10 mouse cellular contexts compared by ENCODE assay signal in the genomic region with DNA sequence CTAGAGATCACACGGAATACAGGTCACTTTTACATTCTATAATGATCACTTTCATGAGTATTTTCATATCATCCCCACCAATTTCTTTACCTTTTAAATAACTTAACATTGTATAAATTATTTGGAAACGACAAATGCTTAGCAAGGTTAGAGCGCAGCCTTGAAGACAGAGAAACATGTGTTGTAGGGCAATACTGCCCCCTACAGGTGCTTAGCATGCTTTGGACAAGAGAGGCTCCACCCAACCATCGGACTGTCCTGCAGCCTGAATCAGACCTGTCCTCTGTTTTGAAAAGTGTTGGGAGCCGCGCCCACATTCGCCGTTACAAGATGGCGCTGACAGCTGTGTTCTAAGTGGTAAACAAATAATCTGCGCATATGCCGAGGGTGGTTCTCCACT. TPM values are rescaled to one million over a fixed set of nuclear protein-coding genes. Genes with fewer than 3 reads are reported as not detected.
DNase-seq lines count a peak whose midpoint lies in the region; ATAC-seq and TF ChIP-seq lines count a peak whose summit lies in the region.
"Had no signal": no experiment of that assay in that cellular context is flagged by ENCODE, and none has a peak within 500 bp of the region (broad histone marks: within the 10 kb centered on the region; RNA-seq: fewer than 3 reads in every experiment).

No protein-coding gene starts in this region.

- H3K36me3 ChIP-seq in lung, postnatal 0 days (ENCODE audit: insufficient read depth, low read length), result no peaks in the 10 kb centered on the region
- H3K36me3 ChIP-seq in embryonic facial prominence, embryonic 10.5 days (replicated peaks), result no peaks in the 10 kb centered on the region
- H3K36me3 ChIP-seq: limb, embryonic 12.5 days; neural tube, embryonic 12.5 days had no signal

- TF ChIP-seq EP300 in lung, postnatal 0 days (IDR thresholded peaks at IDR 0.05), result no peak

- 95% methylated on average over 9 of the region's 11 CpGs for WGBS in lung, postnatal 0 days
- WGBS in embryonic facial prominence, embryonic 10.5 days, result 94% methylated on average over 11 of the region's 11 CpGs

- no peaks in the 10 kb centered on the region for H3K9me3 ChIP-seq in lung, postnatal 0 days (ENCODE audit: low read length)
- H3K9me3 ChIP-seq in embryonic facial prominence, embryonic 10.5 days, result peaks cover 2% of the 10 kb centered on the region; the same call in 1 of the 2 replicates
- H3K9me3 ChIP-seq: neural tube, embryonic 12.5 days had no signal

- no peak for ATAC-seq in lung, postnatal 0 days

- H3K27me3 ChIP-seq in lung, postnatal 0 days (replicated peaks; ENCODE audit: insufficient read depth, low read length), result no peaks in the 10 kb centered on the region
- no peaks in the 10 kb centered on the region for H3K27me3 ChIP-seq in embryonic facial prominence, embryonic 10.5 days (replicated peaks; ENCODE audit: low read depth, poor library complexity, severe bottlenecking)
- H3K27me3 ChIP-seq: limb, embryonic 12.5 days; neural tube, embryonic 12.5 days had no signal

- no peak overlapping the region for H3K4me2 ChIP-seq in lung, postnatal 0 days (replicated peaks; ENCODE audit: low read depth, low read length)
- H3K4me2 ChIP-seq: limb, embryonic 12.5 days; neural tube, embryonic 12.5 days had no signal

- no peak overlapping the region for H3K9ac ChIP-seq in lung, postnatal 0 days (replicated peaks; ENCODE audit: low read depth)
- H3K9ac ChIP-seq: limb, embryonic 12.5 days; neural tube, embryonic 12.5 days had no signal

- DNase-seq in lung, adult 18-20 months, result peak; percentile 17 to 59
- DNase-seq in lung, postnatal 0 days (ENCODE audit: low spot score), result no peak
- DNase-seq in adrenal gland, adult 18-20 months (ENCODE audit: low spot score in 2 of 2), result peak; percentile 44 to 51
- DNase-seq in kidney, adult 8-10 months, result peak; percentile 39 to 65
- DNase-seq in thymus, postnatal 36 days, result peak; percentile 26 to 29
- DNase-seq in embryonic facial prominence, embryonic 10.5 days (ENCODE audit: low spot score), result no peak
- DNase-seq in embryo, embryonic 10.5 days (ENCODE audit: low spot score), result no peak
- DNase-seq in retina, postnatal 1 day, result no peak

- H3K4me3 ChIP-seq in lung, postnatal 0 days (ENCODE audit: low read depth, low read length), result no peak overlapping the region
- H3K4me3 ChIP-seq in embryonic facial prominence, embryonic 10.5 days, result no peak overlapping the region
- H3K4me3 ChIP-seq: limb, embryonic 12.5 days; neural tube, embryonic 12.5 days had no signal

- H3K27ac ChIP-seq in lung, postnatal 0 days (ENCODE audit: low read length), result no peak overlapping the region
- H3K27ac ChIP-seq in embryonic facial prominence, embryonic 10.5 days (replicated peaks), result no peak overlapping the region
- H3K27ac ChIP-seq: limb, embryonic 12.5 days; neural tube, embryonic 12.5 days had no signal

- no peaks in the 10 kb centered on the region for H3K4me1 ChIP-seq in lung, postnatal 0 days (ENCODE audit: insufficient read depth, low read depth, low read length)
- no peaks in the 10 kb centered on the region for H3K4me1 ChIP-seq in embryonic facial prominence, embryonic 10.5 days
- H3K4me1 ChIP-seq: limb, embryonic 12.5 days; neural tube, embryonic 12.5 days had no signal

- TF ChIP-seq CTCF in lung, postnatal 0 days (IDR thresholded peaks at IDR 0.05), result no peak

RNA-seq across cellular contexts. Expression of gene Rpl9-ps6, which starts 24.8 kb away (rescaled TPM):
- polyA plus RNA-seq in lung, postnatal 0 days (2015; fragmentation: Nextera tagmentation; extraction: Ambion mirVana), result 82.1 and 83.8 TPM in 2 replicates
- 10 to 100 TPM; 57.3 to 98.9 TPM for total RNA-seq in adrenal gland, adult 18-20 months (2021)
- polyA plus RNA-seq in embryonic facial prominence, embryonic 10.5 days (2016; fragmentation: Nextera tagmentation; extraction: Ambion mirVana), result 69.7 and 70.3 TPM in 2 replicates

RNA-seq across cellular contexts. Expression of gene Minpp1, which starts 44.0 kb away (rescaled TPM):
- 37.0 and 39.5 TPM in 2 replicates for polyA plus RNA-seq in lung, postnatal 0 days (2015; fragmentation: Nextera tagmentation; extraction: Ambion mirVana)
- 10 to 100 TPM; 27.9 to 38.8 TPM for total RNA-seq in adrenal gland, adult 18-20 months (2021)
- polyA plus RNA-seq in embryonic facial prominence, embryonic 10.5 days (2016; fragmentation: Nextera tagmentation; extraction: Ambion mirVana), result 65.7 and 71.6 TPM in 2 replicates

RNA-seq across cellular contexts. Expression of gene Sgms1, which starts 52.1 kb away (rescaled TPM):
- 59.3 and 74.9 TPM in 2 replicates for polyA plus RNA-seq in lung, postnatal 0 days (2015; fragmentation: Nextera tagmentation; extraction: Ambion mirVana)
- total RNA-seq in adrenal gland, adult 18-20 months (2021), result 10 to 100 TPM; 65.1 to 85.4 TPM
- 15.2 and 16.6 TPM in 2 replicates for polyA plus RNA-seq in embryonic facial prominence, embryonic 10.5 days (2016; fragmentation: Nextera tagmentation; extraction: Ambion mirVana)

Comparison
In these comparisons a context has a peak if more than half of its experiments do, and no peak if none do; other contexts are left out.
1. DNase-seq: peak in lung, adult 18-20 months (2 of 2), adrenal gland, adult 18-20 months (2 of 2), kidney, adult 8-10 months (2 of 2) and thymus, postnatal 36 days (2 of 2); none in lung, postnatal 0 days (single experiment), embryonic facial prominence, embryonic 10.5 days (single experiment), embryo, embryonic 10.5 days (single experiment) and retina, postnatal 1 day (single experiment).